Mouse (Mus musculus) forelimb bud, embryonic 11.5 days (tissue): Measurements from ENCODE around the gene Gm10192.
"Not testable (repeated sequence)": the region's sequence is repeated elsewhere in the genome, so short reads cannot be mapped to it uniquely, and the experiment has no call there.

Experiments used
- DNase-seq: peaks from one replicate; pipeline ENCODE4 v3.0.0-alpha.2; 2012; ENCODE audit warnings: low read depth, low spot score

Gene Gm10192

DNA sequence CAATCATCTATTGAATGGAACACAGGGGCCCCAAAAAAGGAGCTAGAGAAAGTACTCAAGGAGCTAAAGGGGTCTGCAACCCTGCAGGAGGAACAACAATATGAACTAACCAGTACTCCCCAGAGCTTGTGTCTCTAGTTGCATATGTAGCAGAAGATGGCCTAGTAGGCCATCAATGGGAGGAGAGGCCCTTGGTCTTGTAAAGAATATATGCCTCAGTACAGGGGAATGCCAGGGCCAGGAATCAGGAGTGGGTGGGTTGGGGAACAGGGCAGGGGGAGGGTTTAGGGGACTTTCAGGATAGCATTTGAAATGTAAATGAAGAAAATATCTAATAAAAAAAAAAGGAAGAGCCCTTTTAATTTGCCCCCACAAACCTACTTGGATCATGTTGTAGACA, at the start of gene Gm10192:
TSS of gene Gm10192 (minus strand) at position 101 of the 400 bp plus-strand sequence.
- not testable (repeated sequence) for DNase-seq

DNA sequence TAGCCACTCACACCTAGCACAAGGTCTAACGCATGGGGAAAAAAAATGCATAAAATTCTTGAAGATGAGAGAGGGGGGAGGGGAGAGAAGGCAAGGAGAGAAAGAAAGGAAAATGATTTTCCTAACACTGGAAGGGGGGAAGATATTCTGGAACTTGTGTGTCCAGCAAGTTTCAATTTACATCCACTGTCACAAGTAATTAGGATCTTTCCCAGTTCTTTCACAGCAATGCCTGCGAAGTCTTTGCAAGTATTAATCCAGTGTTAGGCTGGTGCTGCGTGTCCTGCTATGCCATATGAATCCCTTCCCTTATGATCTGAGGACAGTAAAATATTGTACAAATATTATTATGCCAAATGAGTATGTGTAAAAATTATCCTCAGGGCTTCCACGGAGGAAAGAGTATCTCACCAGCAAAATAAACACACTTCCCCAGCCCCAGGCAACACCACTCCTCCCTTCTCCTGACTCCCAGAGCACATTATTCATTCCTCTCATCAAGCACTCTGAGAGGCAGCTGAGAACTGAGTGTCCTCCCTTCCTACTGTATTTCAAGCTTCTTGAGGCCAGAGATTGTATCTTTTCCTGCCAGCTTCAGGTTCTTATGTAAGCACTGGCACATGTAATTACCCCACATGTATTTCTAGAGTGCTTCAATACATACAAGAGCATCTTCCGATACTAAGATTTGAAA, 47.6 kb upstream of the Gm10192 start:
- no peak for DNase-seq

DNA sequence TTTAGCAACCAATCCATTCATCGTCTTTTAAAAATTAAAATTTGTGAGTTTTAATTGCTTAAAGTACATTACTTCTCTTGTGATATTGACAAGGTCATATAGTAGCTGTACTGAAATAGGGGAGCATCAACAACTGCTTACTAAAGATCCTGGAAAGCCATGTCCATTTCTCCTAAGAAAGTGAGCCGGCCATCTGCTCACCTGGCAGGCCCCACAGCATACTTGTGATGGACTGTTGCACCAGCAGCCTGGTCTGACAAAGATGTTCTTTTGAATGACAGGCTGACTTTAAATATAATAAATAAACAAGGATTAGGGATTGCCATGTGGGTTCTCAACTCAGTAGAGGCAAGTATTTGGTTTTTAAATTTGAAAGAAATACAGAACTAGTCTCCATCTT, 36.7 kb upstream of the Gm10192 start:
- no peak for DNase-seq

GRCm38 (mm10) chr4:97217906-97218305, 34.9 kb upstream of the Gm10192 start:
- no peak for DNase-seq

DNA sequence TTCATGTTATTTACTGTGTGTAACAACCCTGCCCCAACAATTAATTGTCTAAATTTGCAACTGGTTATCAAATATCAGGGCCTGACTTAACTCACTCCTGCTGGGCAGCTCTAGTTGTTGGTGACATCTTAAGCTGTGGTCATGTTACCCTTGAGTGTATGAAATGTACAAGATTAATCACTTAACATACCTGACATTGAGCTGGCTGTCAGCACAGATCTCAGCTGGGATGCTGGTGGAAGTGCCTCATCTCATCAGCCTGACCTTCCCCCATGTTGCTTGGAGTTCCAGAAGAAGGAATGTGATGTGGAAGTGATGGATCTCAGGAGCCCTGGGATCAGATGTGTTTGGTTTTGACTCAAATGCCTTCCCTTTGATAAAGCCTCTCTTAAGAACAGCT, 29.5 kb upstream of the Gm10192 start:
- no peak for DNase-seq

GRCm38 (mm10) chr4:97202986-97203385, 20.0 kb upstream of the Gm10192 start:
- not testable (repeated sequence) for DNase-seq

- peak; percentile 52 for DNase-seq
These were observed 10.2 kb upstream of the Gm10192 start for GRCm38 (mm10) chr4:97193176-97193575.

DNA sequence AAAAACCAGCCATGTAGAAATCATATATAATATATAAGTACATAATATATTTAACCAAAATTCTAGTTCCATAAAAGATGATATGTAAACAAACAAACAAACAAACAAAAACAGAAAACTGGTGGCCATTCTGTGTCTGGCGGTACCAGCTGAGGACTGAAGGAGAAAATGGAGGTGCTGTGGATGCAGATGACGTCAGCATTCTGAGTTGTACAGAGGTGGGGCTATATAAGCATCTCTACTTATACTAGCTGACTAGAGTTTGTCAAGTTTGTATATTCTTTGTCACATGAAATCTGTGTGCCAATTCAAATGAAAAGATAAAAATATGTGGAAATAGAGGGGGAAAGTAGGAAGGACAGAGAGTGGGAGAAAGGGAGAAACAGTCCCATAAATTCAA, 9.6 kb upstream of the Gm10192 start:
- no peak for DNase-seq

- no peak for DNase-seq
These were observed 2.6 kb downstream of the Gm10192 start for GRCm38 (mm10) chr4:97180396-97180795.

- peak; percentile 13 for DNase-seq
These were observed 26.1 kb downstream of the Gm10192 start for GRCm38 (mm10) chr4:97156841-97157345.

DNA sequence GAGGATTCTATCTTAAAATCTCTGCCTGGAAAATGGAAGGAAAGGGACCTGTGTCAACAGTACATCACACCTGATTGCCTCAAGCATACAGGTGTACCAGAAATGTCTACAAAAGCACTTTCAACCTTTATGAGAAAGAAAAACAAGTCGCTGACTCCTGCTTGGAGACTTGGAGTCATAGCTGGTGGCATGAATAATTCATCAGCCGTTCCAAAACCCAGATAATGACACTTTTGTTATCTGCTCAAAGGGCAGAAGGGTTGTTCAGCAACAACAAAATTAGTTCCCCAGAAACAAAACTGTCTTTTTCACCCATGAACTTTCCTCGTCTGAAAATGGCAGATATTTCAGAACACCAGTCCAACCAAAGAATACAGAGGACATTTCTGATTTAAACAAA, 26.9 kb downstream of the Gm10192 start:
- no peak for DNase-seq

DNA sequence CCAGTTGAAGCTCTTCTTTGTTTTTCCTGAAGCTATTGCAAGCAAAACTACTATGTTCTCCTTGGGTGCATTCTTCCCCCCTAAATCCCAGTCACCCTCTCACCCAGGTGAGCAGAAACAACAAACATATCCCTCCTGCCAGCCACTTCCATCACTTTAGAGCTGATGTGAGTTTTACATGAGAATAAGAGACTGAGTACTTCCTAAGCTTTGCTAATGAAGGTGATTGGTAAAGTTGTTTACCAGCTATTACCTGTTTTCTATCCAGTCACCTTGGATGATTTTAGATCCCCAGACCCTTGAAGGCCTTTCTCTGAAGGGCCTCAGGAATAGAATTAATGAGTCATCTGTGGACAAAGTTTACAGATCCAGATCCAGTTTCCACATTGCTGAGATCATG, 29.4 kb downstream of the Gm10192 start:
- no peak for DNase-seq

- DNase-seq: no peak
These were observed 40.5 kb downstream of the Gm10192 start for GRCm38 (mm10) chr4:97142484-97142883.
